Mouse (Mus musculus): ENCODE measurements around the gene Mapk1ip1.

DNA sequence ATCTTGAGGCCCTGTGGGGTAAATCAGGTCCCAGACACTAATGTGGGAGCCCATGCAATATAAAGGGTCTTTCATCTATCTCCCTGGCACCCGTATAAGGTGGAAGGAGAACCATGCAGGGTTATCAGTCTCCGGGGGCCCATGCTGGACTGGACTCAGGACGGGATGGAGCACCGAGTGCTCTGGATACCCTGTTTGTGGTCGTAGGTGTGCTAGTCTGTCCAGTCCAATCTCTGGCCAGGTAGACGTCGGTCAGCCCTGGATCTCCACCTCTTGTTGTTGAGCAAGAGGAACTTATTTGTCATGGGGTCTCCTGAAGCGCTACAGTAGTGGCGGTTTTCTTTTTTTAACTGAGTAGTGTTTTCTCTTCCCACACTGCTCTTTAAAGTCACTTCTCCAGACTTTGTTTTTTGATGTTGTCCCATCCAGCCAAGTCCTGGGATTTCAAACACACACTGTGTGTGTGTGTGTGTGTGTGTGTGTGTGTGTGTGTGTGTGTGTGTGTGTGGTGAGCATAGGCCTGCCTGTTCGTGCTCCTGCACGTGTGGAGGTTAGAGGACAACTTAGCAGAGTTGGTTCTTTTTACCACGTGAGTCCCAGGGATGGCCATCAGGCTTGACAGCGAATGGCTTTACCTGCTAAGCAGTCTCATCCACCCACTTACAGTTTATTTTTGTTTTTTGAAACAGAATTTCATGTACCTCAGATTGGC, 1.4 kb upstream of the Mapk1ip1 start:
- TF ChIP-seq EP300 (IDR thresholded peaks at IDR 0.05; ENCODE audit: low read depth) (no peak), CTCF (IDR thresholded peaks at IDR 0.05; ENCODE audit: low read depth) (no peak)

Measured in liver, embryonic 14.5 days (tissue).